Mouse (Mus musculus) left cerebral cortex, postnatal 36 days (tissue): ENCODE measurements around the gene Ap1g2. TPM values are rescaled to one million over a fixed set of nuclear protein-coding genes. Genes with fewer than 3 reads are reported as not detected.

Experiments used
- DNase-seq, 2 experiments: peaks; one replicate each; pipeline ENCODE4 v3.0.0; 2021 to 2022; ENCODE audit warnings: low spot score in 2 of 2, mixed read lengths in 1 of 2
- intact Hi-C: fragments of 180-260 bp; cut with DNase I; formaldehyde crosslinking; loops from one replicate; pipeline ENCODE4 v1.15.1; 2025
- total RNA-seq, 2 experiments: library from RNA; stranded (reverse); gene quantifications; 2 replicates each; pipeline ENCODE4 v1.2.3; 2021

Gene Ap1g2
- total RNA-seq: 10 to 100 TPM in 1 of 2 experiments, 1 to 10 TPM in 1; 6.3 to 20.1 TPM

- DNase-seq: peak; percentile 88
- intact Hi-C loops: no loop called here
These were observed at the start of gene Ap1g2 for GRCm38 (mm10) chr14:55105836-55106809. Ap1g2 (minus strand) TSS chr14:55106593.

GRCm38 (mm10) chr14:55152951-55153481 is 46.6 kb upstream of the Ap1g2 start:
- no peak for DNase-seq
- intact Hi-C loops: no loop called here

- intact Hi-C loops: no loop called here
These were observed 45.8 kb upstream of the Ap1g2 start for GRCm38 (mm10) chr14:55152174-55152573.

GRCm38 (mm10) chr14:55150985-55151384 is 44.6 kb upstream of the Ap1g2 start:
- no peak for DNase-seq
- intact Hi-C loops: no loop called here

More at GRCm38 (mm10) chr14:55152174-55152573, 45.8 kb upstream of the Ap1g2 start:
- no peak for DNase-seq

GRCm38 (mm10) chr14:55149041-55149440 is 42.6 kb upstream of the Ap1g2 start:
- DNase-seq: no peak
- intact Hi-C loops: loop anchor here (5.0 kb wide), 1 partner anchor 388 kb away; no protein-coding TSS in a partner anchor

- DNase-seq: peak; percentile 55 to 65
- intact Hi-C loops: loop anchor here (1.0 to 5.0 kb wide), 2 partner anchors 290 to 389 kb away; no protein-coding TSS in a partner anchor
These were observed 42.0 kb upstream of the Ap1g2 start for GRCm38 (mm10) chr14:55148363-55148915.

GRCm38 (mm10) chr14:55146829-55147401 is 40.5 kb upstream of the Ap1g2 start:
- no peak for DNase-seq
- intact Hi-C loops: loop anchor here (5.0 kb wide), 1 partner anchor 390 kb away; no protein-coding TSS in a partner anchor

- intact Hi-C loops: loop anchor here (5.0 kb wide), 1 partner anchor 391 kb away; no protein-coding TSS in a partner anchor
- DNase-seq: no peak
These were observed 39.9 kb upstream of the Ap1g2 start for GRCm38 (mm10) chr14:55146324-55146723.

GRCm38 (mm10) chr14:55139313-55139712 is 32.9 kb upstream of the Ap1g2 start:
- no peak for DNase-seq
- intact Hi-C loops: no loop called here

GRCm38 (mm10) chr14:55135676-55136075 is 29.3 kb upstream of the Ap1g2 start:
- intact Hi-C loops: no loop called here
- DNase-seq: no peak

- DNase-seq: peak in 1 of 2 experiments; percentile 18
- intact Hi-C loops: no loop called here
These were observed 20.1 kb upstream of the Ap1g2 start for GRCm38 (mm10) chr14:55126521-55126920.

- intact Hi-C loops: no loop called here
- no peak for DNase-seq
These were observed 19.3 kb upstream of the Ap1g2 start for GRCm38 (mm10) chr14:55125711-55126110.

- no peak for DNase-seq
- intact Hi-C loops: loop anchor here (5.0 kb wide), 1 partner anchor 35 kb away; no protein-coding TSS in a partner anchor
These were observed 16.0 kb upstream of the Ap1g2 start for GRCm38 (mm10) chr14:55122359-55122758.

GRCm38 (mm10) chr14:55121947-55122346 is 15.6 kb upstream of the Ap1g2 start:
- DNase-seq: peak in 1 of 2 experiments; percentile 38

GRCm38 (mm10) chr14:55119421-55120134 is 13.2 kb upstream of the Ap1g2 start:
- intact Hi-C loops: loop anchor here (5.0 kb wide), 1 partner anchor 38 kb away; no protein-coding TSS in a partner anchor
- peak in 1 of 2 experiments; percentile 16 for DNase-seq

More at GRCm38 (mm10) chr14:55121947-55122346, 15.6 kb upstream of the Ap1g2 start:
- intact Hi-C loops: loop anchor here (5.0 kb wide), 1 partner anchor 35 kb away; no protein-coding TSS in a partner anchor

GRCm38 (mm10) chr14:55118852-55119251 is 12.5 kb upstream of the Ap1g2 start:
- DNase-seq: peak in 1 of 2 experiments; percentile 25
- intact Hi-C loops: no loop called here

- intact Hi-C loops: no loop called here
- peak; percentile 75 to 81 for DNase-seq
These were observed 10.2 kb upstream of the Ap1g2 start, which contains the start of gene Jph4 for GRCm38 (mm10) chr14:55116425-55117200. Jph4 (minus strand) TSS chr14:55116935.

- intact Hi-C loops: no loop called here
- peak; percentile 36 to 45 for DNase-seq
These were observed 9.5 kb upstream of the Ap1g2 start for GRCm38 (mm10) chr14:55115846-55116245.
